Mouse (Mus musculus) hindbrain, embryonic 14.5 days (tissue): ENCODE measurements around the gene Washc1. TPM values are rescaled to one million over a fixed set of nuclear protein-coding genes. Genes with fewer than 3 reads are reported as not detected.
"Not testable (repeated sequence)": the region's sequence is repeated elsewhere in the genome, so short reads cannot be mapped to it uniquely, and the experiment has no call there.

ENCODE experiments used
- ATAC-seq: fragments of 200-750 bp; cut with Nextera tagmentation; 2 replicates; pipeline ENCODE4 v1.8.0; 2017; ENCODE audit warnings: moderate number of reproducible peaks, mild to moderate bottlenecking, moderate TSS enrichment, moderate library complexity; ENCODE audit not compliant: low FRiP score
- DNase-seq: peaks from one replicate; pipeline ENCODE4 v3.0.0-alpha.2; 2015; ENCODE audit warnings: low spot score
- H3K27ac ChIP-seq: fragments of 300-500 bp; sonication (generic); 2 replicates; pipeline ENCODE4 v1.5.1; 2014; ENCODE audit warnings: mild to moderate bottlenecking, moderate library complexity
- H3K27me3 ChIP-seq: fragments of 300-500 bp; sonication (generic); 2 replicates; pipeline ENCODE4 v1.6.1; 2014; ENCODE audit warnings: mild to moderate bottlenecking, low read length, mixed read lengths; ENCODE audit not compliant: control insufficient read depth, insufficient read depth
- H3K36me3 ChIP-seq: fragments of 300-500 bp; sonication (generic); replicated peaks from 2 replicates; pipeline ENCODE4 v1.6.1; 2014; ENCODE audit not compliant: control insufficient read depth, insufficient read depth
- H3K4me1 ChIP-seq: fragments of 300-500 bp; sonication (generic); replicated peaks from 2 replicates; pipeline ENCODE4 v1.6.1; 2014; ENCODE audit warnings: antibody characterized with exemption, low read length, mixed read lengths; ENCODE audit not compliant: control insufficient read depth, insufficient read depth
- H3K4me2 ChIP-seq: fragments of 300-500 bp; sonication (generic); replicated peaks from 2 replicates; pipeline ENCODE4 v1.6.1; 2014; ENCODE audit warnings: mild to moderate bottlenecking, moderate library complexity
- H3K4me3 ChIP-seq: fragments of 300-500 bp; sonication (generic); replicated peaks from 2 replicates; pipeline ENCODE4 v1.5.1; 2014; ENCODE audit warnings: mild to moderate bottlenecking, low read length
- H3K9ac ChIP-seq: fragments of 300-500 bp; sonication (generic); 2 replicates; pipeline ENCODE4 v1.6.1; 2014
- H3K9me3 ChIP-seq: fragments of 300-500 bp; sonication (generic); 2 replicates; pipeline ENCODE4 v1.6.1; 2016; ENCODE audit warnings: low read length; ENCODE audit not compliant: control insufficient read depth
- WGBS: fragments of 180-500 bp; shearing (Covaris S2); extraction: QIAGEN DNeasy Blood & Tissue Kit; methylation state at CpG from one replicate; pipeline ENCODE4 v1.1.7; 2014; 5-methylcytosine and 5-hydroxymethylcytosine counted together
- polyA plus RNA-seq: library from polyadenylated mRNA; unstranded; fragments of >200 nt; fragmentation: Nextera tagmentation; extraction: Ambion mirVana; gene quantifications from 2 replicates; pipeline ENCODE4 v1.2.1, GENCODE M21; 2014

Washc1 gene
- polyA plus RNA-seq, 1 experiment from 2014 or later: 36.3 TPM

- Histone ChIP-seq H3K9ac (no peak overlapping the region), H3K4me1 (no peaks in the 10 kb centered on the region), H3K9me3 (no peaks in the 10 kb centered on the region), H3K4me2 (no peak overlapping the region), H3K27me3 (no peaks in the 10 kb centered on the region), H3K27ac (no peak overlapping the region), H3K4me3 (no peak overlapping the region), H3K36me3 (peaks cover 17% of the 10 kb centered on the region)
- no peak for ATAC-seq
- WGBS: 85% methylated on average over 9 of the region's 9 CpGs
- DNase-seq: no peak
Observed at GRCm38 (mm10) chr17:66130371-66130770, 19.0 kb downstream of the Washc1 start.

GRCm38 (mm10) chr17:66131212-66131611 is 19.9 kb downstream of the Washc1 start:
- H3K9ac ChIP-seq: no peak overlapping the region
- H3K36me3 ChIP-seq: peaks cover 17% of the 10 kb centered on the region
- no peak overlapping the region for H3K27ac ChIP-seq
- no peaks in the 10 kb centered on the region for H3K4me1 ChIP-seq
- ATAC-seq: no peak
- H3K4me3 ChIP-seq: no peak overlapping the region
- H3K4me2 ChIP-seq: no peak overlapping the region
- no peak for DNase-seq
- no peaks in the 10 kb centered on the region for H3K9me3 ChIP-seq
- WGBS: 96% methylated on average over 4 of the region's 4 CpGs
- no peaks in the 10 kb centered on the region for H3K27me3 ChIP-seq

DNA sequence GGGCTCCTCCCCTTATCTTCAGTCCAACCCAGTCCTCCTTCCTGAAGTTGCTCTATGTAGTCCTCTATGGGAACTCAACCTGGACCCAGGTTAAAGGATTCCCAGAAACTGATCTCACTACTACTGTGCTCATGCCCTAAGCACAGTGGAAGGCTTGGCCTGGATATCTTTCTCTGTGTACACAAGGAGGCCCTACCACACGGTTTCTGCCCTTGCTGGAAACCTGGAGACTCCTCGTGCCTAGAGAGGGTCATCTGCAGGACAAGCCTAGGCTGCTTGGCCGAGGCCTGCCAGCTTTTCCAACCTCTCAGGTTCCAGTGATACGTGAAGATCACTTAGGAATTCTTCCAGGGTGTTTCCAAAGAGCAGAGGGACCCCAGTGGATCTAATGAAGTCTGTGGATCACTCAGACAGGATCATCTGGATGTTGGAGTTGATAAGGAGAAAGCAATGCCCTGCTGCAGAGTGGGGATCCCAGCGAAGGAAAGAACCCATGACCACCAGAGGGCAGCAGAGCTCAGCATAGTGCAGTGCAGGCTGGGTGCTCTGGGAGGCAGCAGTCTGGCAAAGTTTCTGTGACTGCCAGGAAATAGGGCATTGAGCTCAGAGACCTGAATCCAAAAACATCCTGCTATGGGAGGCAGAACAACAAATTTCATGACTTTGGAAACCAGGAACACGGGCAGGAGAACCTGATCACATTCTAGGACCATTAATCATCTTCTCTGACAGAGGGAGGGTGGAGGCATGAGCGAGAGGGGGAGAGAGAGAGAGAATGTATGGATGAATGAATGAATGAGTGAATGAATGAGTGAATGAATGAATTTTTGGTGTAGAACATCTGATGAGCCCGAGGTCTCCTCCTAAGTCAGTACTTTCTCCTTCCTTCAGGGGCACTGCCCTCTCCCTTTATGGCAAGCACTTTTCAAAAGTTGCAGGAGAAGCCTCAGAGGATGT is 41.6 kb downstream of the Washc1 start:
- DNase-seq, H3K4me3 ChIP-seq, H3K4me1 ChIP-seq, H3K36me3 ChIP-seq, H3K27me3 ChIP-seq, H3K4me2 ChIP-seq, H3K27ac ChIP-seq, H3K9ac ChIP-seq, H3K9me3 ChIP-seq: not testable (repeated sequence)
- ATAC-seq: peak; percentile 68
- WGBS: 66% methylated on average over 5 of the region's 8 CpGs

GRCm38 (mm10) chr17:66153735-66154423 is 42.5 kb downstream of the Washc1 start:
- WGBS: 87% methylated on average over 4 of the region's 4 CpGs
- H3K4me1 ChIP-seq, H3K36me3 ChIP-seq, H3K9ac ChIP-seq, H3K27ac ChIP-seq, H3K4me2 ChIP-seq, DNase-seq, ATAC-seq, H3K4me3 ChIP-seq, H3K9me3 ChIP-seq, H3K27me3 ChIP-seq: not testable (repeated sequence)

- H3K9me3 ChIP-seq: no peaks in the 10 kb centered on the region
- ATAC-seq: no peak
- H3K9ac ChIP-seq: no peak overlapping the region
- no peaks in the 10 kb centered on the region for H3K27me3 ChIP-seq
- no peak overlapping the region for H3K4me3 ChIP-seq
- H3K4me2 ChIP-seq: no peak overlapping the region
- no peak overlapping the region for H3K27ac ChIP-seq
- H3K36me3 ChIP-seq: 0 out of 2 replicates have a peak, but pooled peaks cover 4% of the 10 kb centered on the region
- DNase-seq: no peak
- H3K4me1 ChIP-seq: no peaks in the 10 kb centered on the region
- 81% methylated on average over 2 of the region's 2 CpGs for WGBS
Observed at GRCm38 (mm10) chr17:66154876-66155275, 43.5 kb downstream of the Washc1 start.

DNA sequence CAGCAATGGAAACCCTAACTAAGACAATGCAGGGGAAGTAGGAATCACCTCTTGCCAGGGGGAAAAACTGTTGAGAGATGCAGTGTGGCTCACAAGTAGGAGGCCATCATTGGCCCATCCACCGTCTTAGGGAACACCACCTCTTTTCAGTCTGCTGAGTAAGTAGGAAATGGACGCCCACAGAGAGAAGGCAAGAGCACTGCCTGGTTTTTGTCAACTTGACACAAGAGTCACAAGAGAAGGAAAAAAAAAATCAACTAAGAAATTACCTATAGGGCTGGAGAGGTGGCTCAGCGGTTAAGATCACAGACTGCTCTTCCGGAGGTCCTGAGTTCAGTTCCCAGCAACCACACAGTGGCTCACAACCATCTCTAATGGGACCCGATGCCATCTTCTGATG is 46.9 kb downstream of the Washc1 start:
- Histone ChIP-seq H3K4me2 (no peak overlapping the region), H3K4me1 (no peaks in the 10 kb centered on the region), H3K27ac (no peak overlapping the region), H3K27me3 (no peaks in the 10 kb centered on the region), H3K9ac (no peak overlapping the region), H3K4me3 (no peak overlapping the region), H3K9me3 (no peaks in the 10 kb centered on the region), H3K36me3 (no peaks in the 10 kb centered on the region)
- DNase-seq (no peak), ATAC-seq (no peak)
- 92% methylated on average over 5 of the region's 5 CpGs for WGBS

- 98% methylated on average over 5 of the region's 5 CpGs for WGBS
- H3K4me2 ChIP-seq, ATAC-seq, H3K4me3 ChIP-seq, H3K36me3 ChIP-seq, H3K9me3 ChIP-seq, DNase-seq, H3K27ac ChIP-seq, H3K4me1 ChIP-seq, H3K27me3 ChIP-seq, H3K9ac ChIP-seq: not testable (repeated sequence)
Observed at GRCm38 (mm10) chr17:66167141-66167540, 55.8 kb downstream of the Washc1 start.

Other genes with a start within 250 kb of the Washc1 start
- 40.5 and 44.2 TPM in 2 replicates for gene Ralbp1, start 225.7 kb upstream of the Washc1 start, polyA plus RNA-seq
- gene Twsg1, start 160.3 kb upstream of the Washc1 start, polyA plus RNA-seq: 66.0 and 71.2 TPM in 2 replicates
- 157 and 165 TPM in 2 replicates for gene Ankrd12, start 34.5 kb upstream of the Washc1 start, polyA plus RNA-seq
- 414 and 418 TPM in 2 replicates for gene Ndufv2, start 10.0 kb upstream of the Washc1 start, polyA plus RNA-seq
- gene Ddx11, start 12.0 kb downstream of the Washc1 start, polyA plus RNA-seq: 4.1 and 4.6 TPM in 2 replicates